Mouse (Mus musculus) A20 (cell line): ENCODE results near the gene Csdc2.

ENCODE experiments used
- DNase-seq: peaks from one replicate; pipeline ENCODE4 v3.0.0-alpha.2; 2011; ENCODE audit warnings: low read depth, low spot score

Gene Csdc2

GRCm38 (mm10) chr15:81990549-81990948, 54.0 kb downstream of the Csdc2 start:
- DNase-seq = no peak

GRCm38 (mm10) chr15:81993992-81994391, 57.4 kb downstream of the Csdc2 start:
- no peak for DNase-seq
